Mouse (Mus musculus): ENCODE results near the gene Gpr35. TPM values are rescaled to one million over a fixed set of nuclear protein-coding genes. Genes with fewer than 3 reads are reported as not detected.

Gene Gpr35
- polyA plus RNA-seq, 1 experiment: 0.62 TPM

- Histone ChIP-seq H3K27ac (ENCODE audit: insufficient read depth, low read depth, low read length) (no peak overlapping the region), H3K4me3 (ENCODE audit: insufficient read depth, low read length) (no peak overlapping the region), H3K4me1 (ENCODE audit: control insufficient read depth, insufficient read depth, low read length) (peaks cover 32% of the 10 kb centered on the region)
- no peak for TF ChIP-seq POLR2A (IDR thresholded peaks at IDR 0.05; ENCODE audit: borderline replicate concordance, low read depth, low read length)
- no peak for TF ChIP-seq CTCF (IDR thresholded peaks at IDR 0.05; ENCODE audit: low read depth, low read length)
These were observed 28.5 kb downstream of the Gpr35 start for GRCm38 (mm10) chr1:92979073-92979602.

GRCm38 (mm10) chr1:92981056-92981845 is 30.6 kb downstream of the Gpr35 start:
- TF ChIP-seq POLR2A (IDR thresholded peaks at IDR 0.05; ENCODE audit: borderline replicate concordance, low read depth, low read length): no peak
- no peak for TF ChIP-seq CTCF (IDR thresholded peaks at IDR 0.05; ENCODE audit: low read depth, low read length)
- H3K4me3 ChIP-seq (ENCODE audit: insufficient read depth, low read length): no peak overlapping the region
- no peak overlapping the region for H3K27ac ChIP-seq (ENCODE audit: insufficient read depth, low read depth, low read length)
- peaks cover 15% of the 10 kb centered on the region for H3K4me1 ChIP-seq (ENCODE audit: control insufficient read depth, insufficient read depth, low read length)

DNA sequence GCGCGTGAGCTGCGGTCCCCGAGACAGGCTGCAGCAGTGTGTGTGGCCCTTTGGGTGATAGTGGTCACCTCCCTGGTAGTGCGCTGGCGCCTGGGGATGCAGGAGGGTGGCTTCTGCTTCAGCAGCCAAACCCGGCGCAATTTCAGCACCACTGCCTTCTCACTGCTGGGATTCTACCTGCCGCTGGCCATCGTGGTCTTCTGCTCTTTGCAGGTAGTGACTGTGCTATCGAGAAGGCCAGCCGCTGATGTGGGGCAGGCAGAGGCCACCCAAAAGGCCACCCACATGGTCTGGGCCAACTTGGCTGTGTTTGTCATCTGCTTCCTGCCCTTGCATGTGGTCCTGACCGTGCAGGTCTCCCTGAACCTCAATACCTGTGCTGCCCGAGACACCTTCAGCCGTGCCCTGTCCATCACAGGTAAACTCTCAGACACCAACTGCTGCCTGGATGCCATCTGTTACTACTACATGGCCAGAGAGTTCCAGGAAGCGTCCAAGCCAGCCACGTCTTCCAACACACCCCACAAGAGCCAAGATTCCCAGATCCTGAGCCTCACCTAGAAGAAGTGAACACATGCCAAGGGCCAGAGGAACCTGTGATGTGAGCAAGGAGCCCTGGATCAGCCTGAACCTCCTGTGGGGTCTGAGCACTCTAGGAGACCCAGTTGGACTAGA is 32.4 kb downstream of the Gpr35 start:
- TF ChIP-seq POLR2A (IDR thresholded peaks at IDR 0.05; ENCODE audit: borderline replicate concordance, low read depth, low read length) (no peak), CTCF (IDR thresholded peaks at IDR 0.05; ENCODE audit: low read depth, low read length) (no peak)
- no peak overlapping the region for H3K4me3 ChIP-seq (ENCODE audit: insufficient read depth, low read length)
- no peak overlapping the region for H3K27ac ChIP-seq (ENCODE audit: insufficient read depth, low read depth, low read length)
- peaks cover 7% of the 10 kb centered on the region for H3K4me1 ChIP-seq (ENCODE audit: control insufficient read depth, insufficient read depth, low read length)

- Histone ChIP-seq H3K27ac (ENCODE audit: insufficient read depth, low read depth, low read length) (no peak overlapping the region), H3K4me3 (ENCODE audit: insufficient read depth, low read length) (no peak overlapping the region), H3K4me1 (ENCODE audit: control insufficient read depth, insufficient read depth, low read length) (peaks cover 3% of the 10 kb centered on the region; the same call in 1 of the 2 replicates)
- TF ChIP-seq POLR2A (IDR thresholded peaks at IDR 0.05; ENCODE audit: borderline replicate concordance, low read depth, low read length): no peak
- no peak for TF ChIP-seq CTCF (IDR thresholded peaks at IDR 0.05; ENCODE audit: low read depth, low read length)
These were observed 34.3 kb downstream of the Gpr35 start for GRCm38 (mm10) chr1:92984999-92985398.

DNA sequence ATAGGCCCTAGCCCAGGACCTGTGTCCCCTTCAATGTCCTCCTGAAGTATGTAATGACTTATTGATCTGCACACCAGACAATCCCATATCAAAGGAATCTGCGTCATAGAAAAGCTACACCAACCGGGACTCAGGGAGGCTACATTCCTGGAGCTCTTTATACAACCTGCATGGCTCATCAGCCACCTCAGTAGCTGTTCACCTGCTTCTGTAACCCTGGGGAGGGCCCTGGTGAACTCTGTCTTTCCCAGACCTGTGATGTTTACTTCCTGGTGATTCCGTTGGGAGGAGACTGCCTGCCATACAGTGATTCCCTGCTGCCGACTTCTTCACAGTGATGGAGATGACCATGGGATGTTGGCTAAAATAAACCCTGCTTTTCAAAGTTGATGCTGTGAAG is 38.2 kb downstream of the Gpr35 start:
- Histone ChIP-seq H3K27ac (ENCODE audit: insufficient read depth, low read depth, low read length) (no peak overlapping the region), H3K4me1 (ENCODE audit: control insufficient read depth, insufficient read depth, low read length) (no peaks in the 10 kb centered on the region), H3K4me3 (ENCODE audit: insufficient read depth, low read length) (no peak overlapping the region)
- TF ChIP-seq POLR2A (IDR thresholded peaks at IDR 0.05; ENCODE audit: borderline replicate concordance, low read depth, low read length) (no peak), CTCF (IDR thresholded peaks at IDR 0.05; ENCODE audit: low read depth, low read length) (no peak)

GRCm38 (mm10) chr1:92989891-92990290 is 39.2 kb downstream of the Gpr35 start:
- Histone ChIP-seq H3K27ac (ENCODE audit: insufficient read depth, low read depth, low read length) (no peak overlapping the region), H3K4me3 (ENCODE audit: insufficient read depth, low read length) (no peak overlapping the region), H3K4me1 (ENCODE audit: control insufficient read depth, insufficient read depth, low read length) (no peaks in the 10 kb centered on the region)
- TF ChIP-seq CTCF (IDR thresholded peaks at IDR 0.05; ENCODE audit: low read depth, low read length) (no peak), POLR2A (IDR thresholded peaks at IDR 0.05; ENCODE audit: borderline replicate concordance, low read depth, low read length) (no peak)

GRCm38 (mm10) chr1:92992214-92992855 is 41.7 kb downstream of the Gpr35 start:
- Histone ChIP-seq H3K27ac (ENCODE audit: insufficient read depth, low read depth, low read length) (no peak overlapping the region), H3K4me3 (ENCODE audit: insufficient read depth, low read length) (no peak overlapping the region), H3K4me1 (ENCODE audit: control insufficient read depth, insufficient read depth, low read length) (no peaks in the 10 kb centered on the region)
- TF ChIP-seq POLR2A (IDR thresholded peaks at IDR 0.05; ENCODE audit: borderline replicate concordance, low read depth, low read length) (no peak), CTCF (IDR thresholded peaks at IDR 0.05; ENCODE audit: low read depth, low read length) (no peak)

DNA sequence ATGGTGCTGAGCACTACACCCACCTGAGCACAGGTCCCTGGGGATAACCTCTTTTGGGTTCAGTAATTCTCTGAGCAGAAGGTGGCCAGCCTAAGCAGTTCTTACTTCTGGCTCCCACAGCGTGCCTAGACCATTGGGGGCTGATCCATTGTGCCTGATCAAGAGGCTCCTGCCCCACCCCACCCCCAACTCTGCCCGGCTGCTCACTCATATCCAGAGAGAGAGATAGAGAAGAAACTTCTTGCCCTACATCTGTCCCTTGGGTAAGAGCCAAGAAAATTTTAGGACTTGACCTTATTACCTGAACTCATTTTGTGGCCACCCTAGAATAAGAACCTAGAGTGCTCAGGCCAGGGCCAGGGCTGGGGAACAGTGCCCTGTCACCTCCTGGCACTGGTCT is 42.2 kb downstream of the Gpr35 start:
- TF ChIP-seq CTCF (IDR thresholded peaks at IDR 0.05; ENCODE audit: low read depth, low read length) (no peak), POLR2A (IDR thresholded peaks at IDR 0.05; ENCODE audit: borderline replicate concordance, low read depth, low read length) (no peak)
- Histone ChIP-seq H3K27ac (ENCODE audit: insufficient read depth, low read depth, low read length) (no peak overlapping the region), H3K4me1 (ENCODE audit: control insufficient read depth, insufficient read depth, low read length) (no peaks in the 10 kb centered on the region), H3K4me3 (ENCODE audit: insufficient read depth, low read length) (no peak overlapping the region)

GRCm38 (mm10) chr1:93006061-93006460 is 55.4 kb downstream of the Gpr35 start, which contains the start of gene Aqp12:
Gene Aqp12 (plus strand): TSS chr1:93006334.
- no peak for TF ChIP-seq POLR2A (IDR thresholded peaks at IDR 0.05; ENCODE audit: borderline replicate concordance, low read depth, low read length)
- no peak for TF ChIP-seq CTCF (IDR thresholded peaks at IDR 0.05; ENCODE audit: low read depth, low read length)
- no peak within 1 kb of the TSS for H3K4me3 ChIP-seq (ENCODE audit: insufficient read depth, low read length)
- H3K4me1 ChIP-seq (ENCODE audit: control insufficient read depth, insufficient read depth, low read length): no peaks in the 10 kb centered on the region
- H3K27ac ChIP-seq (ENCODE audit: insufficient read depth, low read depth, low read length): no peak within 1 kb of the TSS

Measured in bone marrow macrophage, adult 2 months (primary cell).